Mouse (Mus musculus): Measurements from ENCODE around the gene Ang6.

GRCm38 (mm10) chr14:43986147-43986546 lies 15.9 kb downstream of the Ang6 start:
- TF ChIP-seq GATA1 (IDR thresholded peaks at IDR 0.05; ENCODE audit: low read length) (no peak), TAL1 (IDR thresholded peaks at IDR 0.05; ENCODE audit: low read length) (no peak)

Measured in erythroblast, embryonic 14.5 days (primary cell).